Mouse (Mus musculus) liver, adult 2 months (tissue): Measurements from ENCODE around the gene Slc13a5.

Experiments
- CTCF ChIP-seq: fragments of 200-500 bp; IDR thresholded peaks from 2 replicates; pipeline ENCODE4 v1.5.1; 2011; ENCODE audit warnings: low read depth, low read length, control low read depth
- POLR2A ChIP-seq: fragments of 200-500 bp; IDR thresholded peaks from 2 replicates; pipeline ENCODE4 v1.6.1; 2011; ENCODE audit warnings: low read length, control low read depth; ENCODE audit not compliant: insufficient read depth; ENCODE audit errors: extremely low read depth

DNA sequence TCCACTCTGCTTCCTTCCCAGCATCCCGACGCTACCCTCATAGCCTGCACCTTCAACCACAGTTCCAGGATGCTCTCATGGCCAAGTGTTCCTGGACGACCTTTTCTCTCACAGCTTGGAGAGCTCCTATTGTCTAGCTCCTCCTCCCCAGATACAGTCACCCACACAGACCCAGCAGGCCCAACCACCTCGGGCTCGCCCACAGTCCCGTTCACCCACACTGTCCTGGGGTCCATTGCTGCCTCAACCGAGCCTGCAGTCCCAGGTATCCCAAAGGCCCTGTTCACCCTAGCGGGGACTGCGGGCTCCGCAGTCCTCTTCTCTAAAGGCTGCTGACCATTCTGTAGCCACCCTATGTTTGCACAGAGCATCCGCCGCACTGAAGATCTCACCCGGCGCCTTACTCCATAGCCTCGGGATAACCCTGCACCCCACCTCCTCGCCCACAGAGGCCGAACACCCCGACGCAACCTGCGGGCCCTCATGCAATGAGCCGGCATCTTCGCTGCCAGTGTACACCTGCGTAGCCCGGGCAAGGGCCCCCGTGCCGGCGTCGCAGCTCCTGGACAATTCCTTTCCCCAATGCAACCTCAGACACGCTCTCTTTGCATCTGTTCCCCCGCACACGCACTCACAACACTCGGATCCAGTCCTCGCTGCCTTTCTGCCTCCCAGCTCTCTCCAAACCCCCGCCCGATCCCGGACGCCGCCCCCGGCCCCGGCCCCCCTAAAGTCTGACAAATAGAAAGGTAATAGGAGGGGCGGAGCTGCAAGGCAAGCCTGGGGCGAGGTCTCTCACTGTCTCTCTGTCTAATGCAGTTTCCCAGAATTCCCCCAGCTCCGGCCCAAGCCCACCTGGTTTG, 60.5 kb downstream of the Slc13a5 start, which contains the start of gene Gm43951:
- TF ChIP-seq CTCF (0 out of 2 replicates have a peak, but pooled peaks have one; percentile 2), POLR2A (no peak)
